Mouse (Mus musculus) layer of hippocampus, adult 9-11 months (tissue): Measurements from ENCODE around the gene Mrgprx2.
"Not testable (repeated sequence)": the region's sequence is repeated elsewhere in the genome, so short reads cannot be mapped to it uniquely, and the experiment has no call there.

Experiments
- DNase-seq: peaks from one replicate; pipeline ENCODE4 v3.0.0; 2022

Mrgprx2 gene

GRCm38 (mm10) chr7:48499221-48499620 lies at the start of gene Mrgprx2:
TSS of gene Mrgprx2 (minus strand) at chr7:48499321.
- no peak for DNase-seq

GRCm38 (mm10) chr7:48456242-48456641 lies 42.9 kb downstream of the Mrgprx2 start, which contains the start of gene Mrgprb1:
TSS of gene Mrgprb1 (minus strand) at chr7:48456342.
- no peak for DNase-seq

GRCm38 (mm10) chr7:48436581-48436980 lies 62.5 kb downstream of the Mrgprx2 start:
- no peak for DNase-seq

GRCm38 (mm10) chr7:48435936-48436335 lies 63.2 kb downstream of the Mrgprx2 start:
- DNase-seq: not testable (repeated sequence)
